Mouse (Mus musculus): ENCODE measurements around the gene Fchsd2. TPM values are rescaled to one million over a fixed set of nuclear protein-coding genes. Genes with fewer than 3 reads are reported as not detected.
A peak's percentile ranks its signal among the peaks of the same experiment; 100 is the strongest.

Fchsd2 gene
- polyA plus RNA-seq, 1 experiment from 2014 or later = 45.5 TPM

GRCm38 (mm10) chr7:101059188-101059587 lies 33.5 kb upstream of the Fchsd2 start:
- no peak overlapping the region for H3K4me3 ChIP-seq (replicated peaks; ENCODE audit: low read length)
- no peak overlapping the region for H3K27ac ChIP-seq (ENCODE audit: low read length)
- H3K9ac ChIP-seq (replicated peaks; ENCODE audit: low read depth, low read length) = no peak overlapping the region
- no peaks in the 10 kb centered on the region for H3K9me3 ChIP-seq (ENCODE audit: control insufficient read depth, low read length)
- ATAC-seq = no peak
- no peaks in the 10 kb centered on the region for H3K27me3 ChIP-seq (replicated peaks; ENCODE audit: control insufficient read depth, insufficient read depth, low read length)
- H3K36me3 ChIP-seq (ENCODE audit: control insufficient read depth, insufficient read depth) = no peaks in the 10 kb centered on the region
- H3K4me1 ChIP-seq (replicated peaks; ENCODE audit: control insufficient read depth, insufficient read depth, low read length) = peaks cover 5% of the 10 kb centered on the region; the same call in 1 of the 2 replicates
- no peak overlapping the region for H3K4me2 ChIP-seq (ENCODE audit: low read length)
- WGBS = 82% methylated on average over 5 of the region's 5 CpGs

- no peak overlapping the region for H3K4me2 ChIP-seq (ENCODE audit: low read length)
- ATAC-seq = no peak
- 77% methylated on average over 5 of the region's 5 CpGs for WGBS
- H3K27me3 ChIP-seq (replicated peaks; ENCODE audit: control insufficient read depth, insufficient read depth, low read length) = no peaks in the 10 kb centered on the region
- H3K4me1 ChIP-seq (replicated peaks; ENCODE audit: control insufficient read depth, insufficient read depth, low read length) = peaks cover 5% of the 10 kb centered on the region; the same call in 1 of the 2 replicates
- no peak overlapping the region for H3K27ac ChIP-seq (ENCODE audit: low read length)
- H3K4me3 ChIP-seq (replicated peaks; ENCODE audit: low read length) = no peak overlapping the region
- H3K36me3 ChIP-seq (ENCODE audit: control insufficient read depth, insufficient read depth) = no peaks in the 10 kb centered on the region
- H3K9ac ChIP-seq (replicated peaks; ENCODE audit: low read depth, low read length) = no peak overlapping the region
- no peaks in the 10 kb centered on the region for H3K9me3 ChIP-seq (ENCODE audit: control insufficient read depth, low read length)
Observed at GRCm38 (mm10) chr7:101060476-101060875, 32.2 kb upstream of the Fchsd2 start.

GRCm38 (mm10) chr7:101061381-101061780 lies 31.3 kb upstream of the Fchsd2 start:
- 7% methylated on average over 17 of the region's 17 CpGs for WGBS
- Histone ChIP-seq H3K27ac (ENCODE audit: low read length) (no peak overlapping the region), H3K9ac (replicated peaks; ENCODE audit: low read depth, low read length) (0 out of 2 replicates have a peak overlapping the region, but pooled peaks have one; percentile 9), H3K4me3 (replicated peaks; ENCODE audit: low read length) (0 out of 2 replicates have a peak overlapping the region, but pooled peaks have one; percentile 8), H3K4me2 (ENCODE audit: low read length) (peak overlapping the region; percentile 29; the same call in 1 of the 2 replicates), H3K4me1 (replicated peaks; ENCODE audit: control insufficient read depth, insufficient read depth, low read length) (peaks cover 5% of the 10 kb centered on the region; the same call in 1 of the 2 replicates), H3K9me3 (ENCODE audit: control insufficient read depth, low read length) (no peaks in the 10 kb centered on the region), H3K36me3 (ENCODE audit: control insufficient read depth, insufficient read depth) (no peaks in the 10 kb centered on the region), H3K27me3 (replicated peaks; ENCODE audit: control insufficient read depth, insufficient read depth, low read length) (no peaks in the 10 kb centered on the region)
- ATAC-seq = peak; percentile 82

GRCm38 (mm10) chr7:101062246-101062645 lies 30.4 kb upstream of the Fchsd2 start:
- Histone ChIP-seq H3K9ac (replicated peaks; ENCODE audit: low read depth, low read length) (no peak overlapping the region), H3K36me3 (ENCODE audit: control insufficient read depth, insufficient read depth) (no peaks in the 10 kb centered on the region), H3K4me1 (replicated peaks; ENCODE audit: control insufficient read depth, insufficient read depth, low read length) (peaks cover 5% of the 10 kb centered on the region; the same call in 1 of the 2 replicates), H3K4me2 (ENCODE audit: low read length) (no peak overlapping the region), H3K4me3 (replicated peaks; ENCODE audit: low read length) (no peak overlapping the region), H3K27me3 (replicated peaks; ENCODE audit: control insufficient read depth, insufficient read depth, low read length) (no peaks in the 10 kb centered on the region), H3K9me3 (ENCODE audit: control insufficient read depth, low read length) (no peaks in the 10 kb centered on the region), H3K27ac (ENCODE audit: low read length) (no peak overlapping the region)
- WGBS = 78% methylated on average over 6 of the region's 6 CpGs
- peak; percentile 58 for ATAC-seq

GRCm38 (mm10) chr7:101063523-101063922 lies 29.1 kb upstream of the Fchsd2 start:
- Histone ChIP-seq H3K27me3 (replicated peaks; ENCODE audit: control insufficient read depth, insufficient read depth, low read length) (no peaks in the 10 kb centered on the region), H3K9me3 (ENCODE audit: control insufficient read depth, low read length) (no peaks in the 10 kb centered on the region), H3K27ac (ENCODE audit: low read length) (no peak overlapping the region), H3K4me3 (replicated peaks; ENCODE audit: low read length) (no peak overlapping the region), H3K36me3 (ENCODE audit: control insufficient read depth, insufficient read depth) (no peaks in the 10 kb centered on the region), H3K9ac (replicated peaks; ENCODE audit: low read depth, low read length) (no peak overlapping the region), H3K4me1 (replicated peaks; ENCODE audit: control insufficient read depth, insufficient read depth, low read length) (peaks cover 5% of the 10 kb centered on the region; the same call in 1 of the 2 replicates), H3K4me2 (ENCODE audit: low read length) (no peak overlapping the region)
- ATAC-seq = no peak
- WGBS = 86% methylated on average over 10 of the region's 10 CpGs

GRCm38 (mm10) chr7:101064697-101065688 lies 27.7 kb upstream of the Fchsd2 start:
- no peak overlapping the region for H3K27ac ChIP-seq (ENCODE audit: low read length)
- H3K4me1 ChIP-seq (replicated peaks; ENCODE audit: control insufficient read depth, insufficient read depth, low read length) = peaks cover 5% of the 10 kb centered on the region; the same call in 1 of the 2 replicates
- H3K4me2 ChIP-seq (ENCODE audit: low read length) = no peak overlapping the region
- H3K27me3 ChIP-seq (replicated peaks; ENCODE audit: control insufficient read depth, insufficient read depth, low read length) = no peaks in the 10 kb centered on the region
- H3K36me3 ChIP-seq (ENCODE audit: control insufficient read depth, insufficient read depth) = no peaks in the 10 kb centered on the region
- H3K4me3 ChIP-seq (replicated peaks; ENCODE audit: low read length) = no peak overlapping the region
- H3K9me3 ChIP-seq (ENCODE audit: control insufficient read depth, low read length) = no peaks in the 10 kb centered on the region
- 94% methylated on average over 7 of the region's 7 CpGs for WGBS
- H3K9ac ChIP-seq (replicated peaks; ENCODE audit: low read depth, low read length) = no peak overlapping the region
- ATAC-seq = no peak

GRCm38 (mm10) chr7:101066009-101066408 lies 26.7 kb upstream of the Fchsd2 start:
- Histone ChIP-seq H3K36me3 (ENCODE audit: control insufficient read depth, insufficient read depth) (no peaks in the 10 kb centered on the region), H3K27ac (ENCODE audit: low read length) (no peak overlapping the region), H3K4me3 (replicated peaks; ENCODE audit: low read length) (no peak overlapping the region), H3K9ac (replicated peaks; ENCODE audit: low read depth, low read length) (no peak overlapping the region), H3K27me3 (replicated peaks; ENCODE audit: control insufficient read depth, insufficient read depth, low read length) (no peaks in the 10 kb centered on the region), H3K4me2 (ENCODE audit: low read length) (no peak overlapping the region), H3K9me3 (ENCODE audit: control insufficient read depth, low read length) (no peaks in the 10 kb centered on the region), H3K4me1 (replicated peaks; ENCODE audit: control insufficient read depth, insufficient read depth, low read length) (peaks cover 5% of the 10 kb centered on the region; the same call in 1 of the 2 replicates)
- WGBS = 92% methylated on average over 5 of the region's 5 CpGs
- ATAC-seq = no peak

- WGBS = 69% methylated on average over 3 of the region's 3 CpGs
- H3K9ac ChIP-seq (replicated peaks; ENCODE audit: low read depth, low read length) = no peak overlapping the region
- no peak overlapping the region for H3K4me3 ChIP-seq (replicated peaks; ENCODE audit: low read length)
- no peak overlapping the region for H3K27ac ChIP-seq (ENCODE audit: low read length)
- H3K27me3 ChIP-seq (replicated peaks; ENCODE audit: control insufficient read depth, insufficient read depth, low read length) = no peaks in the 10 kb centered on the region
- no peaks in the 10 kb centered on the region for H3K36me3 ChIP-seq (ENCODE audit: control insufficient read depth, insufficient read depth)
- no peak overlapping the region for H3K4me2 ChIP-seq (ENCODE audit: low read length)
- no peak for ATAC-seq
- H3K9me3 ChIP-seq (ENCODE audit: control insufficient read depth, low read length) = no peaks in the 10 kb centered on the region
- peaks cover 2% of the 10 kb centered on the region; the same call in 1 of the 2 replicates for H3K4me1 ChIP-seq (replicated peaks; ENCODE audit: control insufficient read depth, insufficient read depth, low read length)
Observed at GRCm38 (mm10) chr7:101066650-101067346, 25.9 kb upstream of the Fchsd2 start.

GRCm38 (mm10) chr7:101067521-101067920 lies 25.1 kb upstream of the Fchsd2 start:
- Histone ChIP-seq H3K27ac (ENCODE audit: low read length) (no peak overlapping the region), H3K4me2 (ENCODE audit: low read length) (no peak overlapping the region), H3K36me3 (ENCODE audit: control insufficient read depth, insufficient read depth) (no peaks in the 10 kb centered on the region), H3K9me3 (ENCODE audit: control insufficient read depth, low read length) (no peaks in the 10 kb centered on the region), H3K9ac (replicated peaks; ENCODE audit: low read depth, low read length) (no peak overlapping the region), H3K4me3 (replicated peaks; ENCODE audit: low read length) (no peak overlapping the region), H3K27me3 (replicated peaks; ENCODE audit: control insufficient read depth, insufficient read depth, low read length) (no peaks in the 10 kb centered on the region), H3K4me1 (replicated peaks; ENCODE audit: control insufficient read depth, insufficient read depth, low read length) (no peaks in the 10 kb centered on the region)
- WGBS = 84% methylated on average over 2 of the region's 2 CpGs
- no peak for ATAC-seq

Measured in forebrain, embryonic 16.5 days (tissue).